Mouse (Mus musculus): ENCODE measurements at regions not wholly inside any gene's neighbourhood (a gene's known extent, or its start where the extent isn't known, plus 50 kb on each side); places are given as distances from the start of the nearest gene placed in this dataset.
"Not testable (repeated sequence)": the region's sequence is repeated elsewhere in the genome, so short reads cannot be mapped to it uniquely, and the experiment has no call there.

GRCm38 (mm10) chr1:13042326-13042725 is 1628.4 kb downstream of the A830018L16Rik start:
- no peak for DNase-seq

DNA sequence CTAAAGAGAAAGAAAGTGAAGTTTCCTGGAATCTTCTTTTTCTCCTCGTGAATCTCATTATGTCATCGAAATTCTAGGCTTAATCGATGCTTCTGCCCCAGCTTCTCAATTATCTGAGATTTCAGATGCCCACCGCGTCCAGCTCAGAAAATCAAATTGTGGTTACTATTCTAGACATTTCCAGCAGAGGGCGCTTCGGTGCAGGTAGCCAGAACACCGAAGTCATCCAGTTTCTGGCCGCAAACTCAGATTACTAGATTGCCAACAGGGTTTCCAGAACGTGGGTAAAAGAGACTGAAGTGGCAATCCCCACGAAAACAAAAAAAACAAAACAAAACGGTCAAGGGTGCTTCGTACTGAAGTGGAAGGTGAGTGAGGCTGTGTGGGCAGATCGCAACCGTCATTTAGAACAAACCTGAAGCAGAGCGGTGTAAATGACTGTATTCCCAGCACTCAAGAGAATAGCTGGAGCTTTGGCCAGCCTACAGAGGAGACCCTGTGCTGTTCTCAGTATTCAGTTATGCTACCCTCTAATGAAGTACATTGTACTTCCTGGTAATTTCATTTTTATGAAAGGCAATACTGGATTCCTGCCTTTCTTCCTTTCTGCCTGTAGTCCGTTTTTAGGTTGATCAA is 1636.4 kb downstream of the A830018L16Rik start:
- peak; percentile 8 for DNase-seq

- not testable (repeated sequence) for DNase-seq
These were observed 1637.6 kb downstream of the A830018L16Rik start for GRCm38 (mm10) chr1:13051433-13052066.

GRCm38 (mm10) chr1:13052067-13052460 is 1638.2 kb downstream of the A830018L16Rik start:
- no peak for DNase-seq

DNA sequence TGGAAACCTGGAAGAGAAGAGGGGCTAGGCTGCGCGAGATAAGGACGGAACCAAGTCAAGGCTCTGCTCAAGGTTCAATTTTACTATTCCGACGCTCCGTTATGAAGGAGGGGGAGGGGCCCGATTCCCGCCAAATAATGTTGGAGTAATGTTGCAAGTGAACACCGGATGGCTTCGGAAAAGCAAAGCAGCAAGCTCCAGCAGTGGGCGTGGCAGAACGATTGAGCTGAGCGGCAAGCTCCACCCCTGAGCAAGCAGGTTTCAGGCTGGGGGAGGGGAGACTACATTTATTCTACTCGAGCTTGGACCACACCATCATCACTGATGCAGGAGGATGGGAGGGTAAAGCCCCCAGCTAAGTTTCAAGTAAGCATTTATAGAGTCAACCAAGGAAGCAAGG is 1643.8 kb downstream of the A830018L16Rik start:
- DNase-seq = no peak

- no peak for DNase-seq
These were observed 1645.9 kb downstream of the A830018L16Rik start for GRCm38 (mm10) chr1:13059616-13060320.
